Mouse (Mus musculus): ENCODE data around the gene Bbs9.
"Not testable (repeated sequence)": the region's sequence is repeated elsewhere in the genome, so short reads cannot be mapped to it uniquely, and the experiment has no call there.

Bbs9 gene

DNA sequence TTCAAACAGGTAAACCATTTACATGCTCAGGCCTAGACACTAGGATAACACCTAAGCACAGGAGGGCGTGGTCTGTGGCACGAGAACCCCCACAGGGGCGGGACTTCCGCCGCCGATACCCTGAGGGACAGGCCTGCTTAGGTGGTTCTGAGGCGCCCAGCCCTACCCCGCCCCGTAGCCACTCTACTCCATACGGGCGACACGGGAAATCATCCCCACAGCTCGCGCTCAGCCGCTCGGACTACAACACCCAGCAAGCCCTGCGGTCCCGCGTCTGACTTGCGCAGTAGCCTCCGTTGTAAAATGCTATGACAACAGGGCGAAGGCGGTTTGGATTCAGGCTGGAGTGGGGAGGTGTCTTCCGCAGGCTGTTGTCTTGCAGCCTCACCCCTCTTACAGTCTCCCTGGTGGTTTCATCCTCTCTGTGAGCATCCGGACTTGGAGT is at the start of gene Bbs9:
Bbs9 (plus strand) TSS at position 292 of the 445 bp plus-strand sequence.
- peak; percentile 93 for DNase-seq

- DNase-seq: no peak
Observed at GRCm38 (mm10) chr9:22428028-22428665, 47.4 kb upstream of the Bbs9 start.

- DNase-seq: no peak
Observed at GRCm38 (mm10) chr9:22428666-22429410, 46.7 kb upstream of the Bbs9 start.

- DNase-seq: no peak
Observed at GRCm38 (mm10) chr9:22429533-22430241, 45.8 kb upstream of the Bbs9 start.

DNA sequence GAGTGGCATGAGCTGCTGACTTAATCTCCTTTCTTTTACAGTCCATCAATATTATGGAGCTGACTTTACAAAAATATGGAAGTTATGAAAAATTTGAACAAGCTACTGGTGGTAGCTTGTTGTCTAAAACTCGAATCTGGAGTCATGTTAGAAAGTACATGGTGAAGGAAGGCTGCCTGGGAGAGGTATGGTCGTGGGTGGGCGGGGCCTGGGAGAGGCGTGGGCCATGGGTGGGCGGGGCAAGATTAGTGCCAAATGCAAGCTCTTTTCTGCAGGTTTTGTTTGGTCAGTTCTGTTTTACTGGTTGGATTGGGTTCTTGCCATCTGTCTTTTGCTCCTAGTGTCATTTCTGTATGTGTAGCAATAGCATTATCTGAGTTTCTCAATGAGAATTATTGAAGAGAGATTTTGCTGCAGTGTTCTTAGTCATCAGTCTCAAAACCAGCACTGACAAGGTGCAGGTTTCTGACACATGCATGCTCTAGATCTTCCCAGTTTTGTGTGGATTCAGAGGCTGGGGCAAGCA is 45.1 kb upstream of the Bbs9 start:
- no peak for DNase-seq

GRCm38 (mm10) chr9:22433221-22433620 is 42.3 kb upstream of the Bbs9 start:
- no peak for DNase-seq

DNA sequence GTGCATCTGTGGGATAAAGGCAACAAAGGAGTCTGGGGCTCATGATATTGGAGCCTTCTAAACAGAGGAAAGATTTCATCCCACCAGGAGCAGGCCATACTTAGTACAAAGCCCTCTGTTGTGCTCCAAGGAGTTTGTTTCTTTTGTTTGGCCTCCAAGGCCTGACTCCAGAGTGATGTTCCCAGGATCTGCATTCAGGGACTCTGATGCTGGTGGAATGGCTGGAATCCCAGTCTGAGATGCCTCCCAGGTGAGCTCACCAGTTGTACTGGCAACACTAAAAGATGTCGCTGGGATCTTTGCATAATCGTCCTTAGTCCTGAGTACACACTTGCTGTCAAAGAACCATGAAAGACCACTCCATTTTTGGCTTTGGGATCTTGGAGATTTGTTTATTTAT is 41.4 kb upstream of the Bbs9 start:
- DNase-seq: no peak

DNA sequence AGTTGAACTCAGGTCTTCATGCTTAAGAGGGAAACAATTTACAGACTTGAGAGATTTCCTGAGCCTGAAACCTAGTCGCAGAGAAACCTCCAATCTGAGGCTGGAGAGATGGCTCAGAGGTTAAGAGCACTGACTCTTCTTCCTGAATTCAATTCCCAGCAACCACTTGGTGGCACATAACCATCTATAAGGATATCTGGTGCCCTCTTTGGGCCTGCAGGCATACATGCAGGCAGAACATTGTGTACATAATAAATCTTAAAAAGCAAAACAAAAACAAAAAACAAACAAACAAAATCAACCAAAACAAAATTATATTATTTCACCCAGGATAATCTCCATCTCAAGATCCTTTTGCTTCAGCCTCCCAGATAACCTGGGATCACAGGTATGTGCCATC is 36.7 kb upstream of the Bbs9 start:
- no peak for DNase-seq

GRCm38 (mm10) chr9:22443157-22443556 is 32.4 kb upstream of the Bbs9 start:
- DNase-seq: no peak

GRCm38 (mm10) chr9:22445123-22445522 is 30.4 kb upstream of the Bbs9 start:
- DNase-seq: no peak

- DNase-seq: no peak
Observed at GRCm38 (mm10) chr9:22447213-22447612, 28.3 kb upstream of the Bbs9 start.

- DNase-seq: no peak
Observed at GRCm38 (mm10) chr9:22448420-22448819, 27.1 kb upstream of the Bbs9 start.

- no peak for DNase-seq
Observed at GRCm38 (mm10) chr9:22449209-22449608, 26.3 kb upstream of the Bbs9 start.

DNA sequence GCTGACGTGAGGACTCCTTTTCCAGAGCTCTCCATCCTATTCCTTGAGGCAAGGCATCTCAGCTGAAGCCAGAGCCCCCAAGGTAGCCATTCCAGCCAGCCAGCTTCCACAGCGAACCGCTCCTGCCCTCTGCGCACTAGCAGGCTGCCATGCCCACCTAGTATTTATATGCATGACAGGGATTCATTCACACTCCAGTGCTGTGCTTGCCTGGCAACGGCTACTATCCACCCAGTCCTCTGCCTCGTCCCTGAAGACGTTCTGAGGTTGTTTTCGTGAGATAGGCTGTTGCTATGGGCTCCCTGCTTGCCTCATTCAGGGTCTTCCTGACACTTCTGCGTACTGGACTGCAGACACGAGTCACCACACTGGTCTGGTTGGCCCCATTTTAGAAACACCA is 22.8 kb upstream of the Bbs9 start:
- no peak for DNase-seq

GRCm38 (mm10) chr9:22453501-22453924 is 22.0 kb upstream of the Bbs9 start:
- DNase-seq: no peak

DNA sequence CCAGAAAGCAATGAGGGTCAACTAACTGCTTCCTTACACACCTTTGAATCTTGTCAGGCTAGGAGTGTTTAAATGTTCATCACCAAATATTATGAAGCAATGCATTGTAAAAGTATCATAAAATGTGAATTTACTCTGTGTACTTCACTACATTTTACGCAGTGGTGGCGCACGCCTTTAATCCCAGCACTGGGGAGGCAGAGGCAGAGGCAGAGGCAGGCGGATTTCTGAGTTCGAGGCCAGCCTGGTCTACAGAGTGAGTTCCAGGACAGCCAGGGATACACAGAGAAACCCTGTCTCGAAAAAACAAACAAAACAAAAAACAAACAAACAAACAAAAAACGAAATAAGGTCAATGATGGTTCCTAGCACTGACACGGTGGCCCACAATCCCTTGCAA is 21.5 kb upstream of the Bbs9 start, which contains the start of gene Gm17545:
Gm17545 (plus strand) TSS at position 301 of the 400 bp plus-strand sequence.
- DNase-seq: not testable (repeated sequence)

- no peak for DNase-seq
Observed at GRCm38 (mm10) chr9:22455041-22455440, 20.5 kb upstream of the Bbs9 start.

- DNase-seq: no peak
Observed at GRCm38 (mm10) chr9:22457142-22457835, 18.2 kb upstream of the Bbs9 start.

GRCm38 (mm10) chr9:22461946-22462345 is 13.6 kb upstream of the Bbs9 start:
- DNase-seq: no peak

DNA sequence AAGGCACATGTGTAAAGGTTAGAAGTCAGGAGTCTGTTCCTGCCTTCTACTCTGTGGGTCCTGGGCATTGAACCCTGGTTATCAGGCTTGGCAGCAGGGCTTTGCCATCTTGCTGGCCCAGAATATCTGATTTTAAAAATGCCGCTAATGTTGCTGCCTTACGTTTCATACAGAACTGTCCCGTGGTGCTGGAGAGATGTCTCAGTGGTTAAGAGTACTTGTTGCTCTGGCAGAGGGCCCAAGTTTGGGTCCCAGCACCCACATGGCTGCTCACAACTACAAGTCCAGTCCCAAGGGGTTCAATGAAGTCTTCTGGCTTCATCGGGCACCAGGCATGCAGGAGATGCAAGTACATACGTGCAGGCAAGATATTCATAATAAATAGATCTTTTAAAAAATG is 9.3 kb upstream of the Bbs9 start:
- DNase-seq: no peak

DNA sequence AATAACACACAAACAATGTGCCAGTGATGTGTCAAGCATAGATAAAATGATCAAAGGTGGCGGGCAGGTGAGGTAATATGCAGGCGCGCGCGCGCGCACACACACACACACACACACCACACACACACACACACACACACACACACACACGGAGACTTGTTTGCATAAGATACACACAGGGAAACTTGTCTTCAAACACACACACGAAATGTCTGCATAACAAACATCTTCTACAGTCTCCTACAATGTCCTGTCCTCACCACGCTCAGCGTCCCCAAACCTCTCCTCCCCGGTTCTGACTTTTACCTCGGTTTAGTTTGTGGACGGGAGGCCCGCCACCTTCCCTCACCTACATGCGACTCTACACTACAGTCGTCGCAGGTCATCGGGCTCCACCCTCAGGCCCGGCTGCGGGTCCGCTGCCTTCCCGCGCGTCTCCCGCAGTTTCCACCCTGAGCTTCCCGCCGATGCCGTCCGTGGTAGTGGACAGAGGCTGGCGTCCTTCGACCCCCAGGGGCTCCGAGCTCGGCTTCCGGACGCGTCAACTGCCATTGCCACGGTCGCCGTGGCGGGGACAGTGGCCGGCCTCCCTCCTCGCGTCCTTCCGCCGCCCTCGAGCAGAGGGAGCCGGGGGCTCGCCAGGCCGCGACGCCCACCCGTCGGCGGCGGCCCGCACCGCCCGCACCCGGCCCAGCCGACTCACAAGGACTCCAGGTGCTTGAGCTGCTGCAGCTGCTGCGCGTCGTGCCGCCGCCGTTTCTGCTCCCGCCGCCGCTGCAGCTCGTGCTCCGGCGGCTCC is 7.9 kb upstream of the Bbs9 start:
- peak; percentile 50 for DNase-seq

All from right cerebral cortex, postnatal 14 days (tissue).